In the genomic region with DNA sequence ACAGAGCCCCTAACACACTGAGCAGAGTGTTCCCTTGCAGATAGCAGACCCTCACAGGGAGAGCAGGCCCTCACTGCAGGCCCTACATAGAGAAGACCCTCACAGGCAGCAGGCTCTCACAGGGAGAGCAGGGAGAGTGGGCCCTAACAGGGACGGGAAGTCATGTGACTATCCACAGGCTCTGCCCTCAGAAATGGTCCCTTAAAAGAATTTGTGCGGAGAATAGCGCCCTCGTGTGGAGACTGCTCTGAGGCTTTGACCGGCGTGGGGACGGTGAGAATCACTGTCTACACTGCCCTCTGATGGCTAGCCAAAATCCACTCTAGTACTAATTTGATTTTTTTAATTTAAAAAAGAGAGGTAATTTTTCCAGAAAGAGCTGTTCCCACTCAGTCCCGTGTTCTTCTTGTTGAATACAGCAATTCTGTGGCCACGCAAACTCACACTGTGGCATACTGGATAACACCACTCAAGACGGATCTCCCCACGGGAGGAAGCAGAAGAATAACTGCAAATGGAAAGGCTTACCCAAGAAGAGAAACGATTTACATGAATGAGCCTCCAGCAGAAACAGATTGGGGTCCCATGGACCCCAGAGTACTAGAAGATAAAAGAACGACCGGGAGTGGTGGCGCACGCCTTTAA, we compare ENCODE assay signal across 8 mouse cellular contexts. TPM values are rescaled to one million over a fixed set of nuclear protein-coding genes. Genes with fewer than 3 reads are reported as not detected.
DNase-seq lines count a peak whose midpoint lies in the region; ATAC-seq and TF ChIP-seq lines count a peak whose summit lies in the region.

No protein-coding gene starts in this region.

- no peaks in the 10 kb centered on the region for H3K27me3 ChIP-seq in embryonic facial prominence, embryonic 13.5 days
- no peaks in the 10 kb centered on the region for H3K27me3 ChIP-seq in limb, embryonic 13.5 days
- H3K27me3 ChIP-seq in midbrain, postnatal 0 days (ENCODE audit: insufficient read depth, low read length): no peaks in the 10 kb centered on the region

- WGBS in embryonic facial prominence, embryonic 13.5 days: 33% methylated on average over 16 of the region's 16 CpGs
- WGBS in limb, embryonic 13.5 days: 37% methylated on average over 16 of the region's 16 CpGs
- WGBS in midbrain, postnatal 0 days: 31% methylated on average over 16 of the region's 16 CpGs

- H3K4me3 ChIP-seq in embryonic facial prominence, embryonic 13.5 days: no peak overlapping the region
- no peak overlapping the region for H3K4me3 ChIP-seq in limb, embryonic 13.5 days
- no peak overlapping the region for H3K4me3 ChIP-seq in midbrain, postnatal 0 days (ENCODE audit: low read depth, low read length)

- no peak overlapping the region for H3K27ac ChIP-seq in embryonic facial prominence, embryonic 13.5 days
- no peak overlapping the region for H3K27ac ChIP-seq in limb, embryonic 13.5 days
- no peak overlapping the region for H3K27ac ChIP-seq in midbrain, postnatal 0 days (ENCODE audit: low read depth, low read length)

- H3K4me1 ChIP-seq in embryonic facial prominence, embryonic 13.5 days: peaks cover 13% of the 10 kb centered on the region
- peaks cover 18% of the 10 kb centered on the region for H3K4me1 ChIP-seq in limb, embryonic 13.5 days
- H3K4me1 ChIP-seq in midbrain, postnatal 0 days (ENCODE audit: insufficient read depth, low read length): no peaks in the 10 kb centered on the region

- H3K9me3 ChIP-seq in embryonic facial prominence, embryonic 13.5 days: no peaks in the 10 kb centered on the region
- no peaks in the 10 kb centered on the region for H3K9me3 ChIP-seq in limb, embryonic 13.5 days
- no peaks in the 10 kb centered on the region for H3K9me3 ChIP-seq in midbrain, postnatal 0 days (ENCODE audit: low read length)

- no peak overlapping the region for H3K9ac ChIP-seq in embryonic facial prominence, embryonic 13.5 days
- H3K9ac ChIP-seq in limb, embryonic 13.5 days: peak overlapping the region; percentile 53; the same call in 1 of the 2 replicates
- H3K9ac ChIP-seq in midbrain, postnatal 0 days (replicated peaks; ENCODE audit: low read length, poor library complexity, severe bottlenecking): no peak overlapping the region

- peak; percentile 52 for DNase-seq in 3134 (ENCODE audit: extremely low read depth, insufficient read length, low spot score)
- DNase-seq in adrenal gland, postnatal 25 days: peak; percentile 77
- DNase-seq in heart, adult 9 months (ENCODE audit: low spot score in 2 of 2): peak; percentile 57 to 66
- peak; percentile 81 for DNase-seq in kidney, adult 9 months
- peak; percentile 96 for DNase-seq in midbrain, postnatal 0 days (ENCODE audit: low spot score)
- DNase-seq in spleen, postnatal 10 days (ENCODE audit: low spot score in 2 of 2): peak; percentile 77 to 92

- TF ChIP-seq CTCF in midbrain, postnatal 0 days (IDR thresholded peaks at IDR 0.05): peak; percentile 97

- H3K36me3 ChIP-seq in embryonic facial prominence, embryonic 13.5 days: 0 out of 2 replicates have a peak, but pooled peaks cover 6% of the 10 kb centered on the region
- H3K36me3 ChIP-seq in limb, embryonic 13.5 days: peaks cover 5% of the 10 kb centered on the region
- H3K36me3 ChIP-seq in midbrain, postnatal 0 days (ENCODE audit: insufficient read depth, low read length): no peaks in the 10 kb centered on the region; the same call in 1 of the 2 replicates

- no peak overlapping the region for H3K4me2 ChIP-seq in embryonic facial prominence, embryonic 13.5 days
- no peak overlapping the region for H3K4me2 ChIP-seq in limb, embryonic 13.5 days (replicated peaks)
- H3K4me2 ChIP-seq in midbrain, postnatal 0 days (ENCODE audit: low read depth, low read length, poor library complexity, severe bottlenecking): 0 out of 2 replicates have a peak overlapping the region, but pooled peaks have one; percentile 10

- peak; percentile 81; the same call in 1 of the 2 replicates for ATAC-seq in embryonic facial prominence, embryonic 13.5 days (ENCODE audit: insufficient number of reproducible peaks, insufficient read depth, low FRiP score, low TSS enrichment, low read depth)
- ATAC-seq in limb, embryonic 13.5 days (ENCODE audit: low FRiP score, low read depth): peak; percentile 84
- ATAC-seq in midbrain, postnatal 0 days (ENCODE audit: low FRiP score): peak; percentile 91

RNA-seq across cellular contexts. Expression of a gene that starts 14.2 kb away (rescaled TPM):
- total RNA-seq in adrenal gland, postnatal 25 days (2021): 16.7 and 22.8 TPM in 2 replicates
- polyA plus RNA-seq in embryonic facial prominence, embryonic 13.5 days (2015; fragmentation: Nextera tagmentation; extraction: Ambion mirVana): 13.2 and 13.4 TPM in 2 replicates
- polyA plus RNA-seq in limb, embryonic 13.5 days (2015; fragmentation: Nextera tagmentation; extraction: Ambion mirVana): 14.9 and 16.0 TPM in 2 replicates
- 30.1 and 36.4 TPM in 2 replicates for total RNA-seq in midbrain, postnatal 0 days (2014; rRNA removed)
- 31.0 and 32.9 TPM in 2 replicates for polyA plus RNA-seq in midbrain, postnatal 0 days (2015; fragmentation: Nextera tagmentation; extraction: Ambion mirVana)

RNA-seq across cellular contexts. Expression of a gene that starts 14.9 kb away (rescaled TPM):
- 0.06 TPM in 1 of 2 replicates, not detected in the other for total RNA-seq in adrenal gland, postnatal 25 days (2021)
- polyA plus RNA-seq in embryonic facial prominence, embryonic 13.5 days (2015; fragmentation: Nextera tagmentation; extraction: Ambion mirVana): 0.04 TPM in 2 replicates
- not detected in 2 replicates for polyA plus RNA-seq in limb, embryonic 13.5 days (2015; fragmentation: Nextera tagmentation; extraction: Ambion mirVana)
- 0.11 and 0.14 TPM in 2 replicates for total RNA-seq in midbrain, postnatal 0 days (2014; rRNA removed)
- 0.16 and 0.19 TPM in 2 replicates for polyA plus RNA-seq in midbrain, postnatal 0 days (2015; fragmentation: Nextera tagmentation; extraction: Ambion mirVana)
